Mouse (Mus musculus) liver, embryonic 14.5 days (tissue): ENCODE results near the gene Fam234b. TPM values are rescaled to one million over a fixed set of nuclear protein-coding genes. Genes with fewer than 3 reads are reported as not detected.

Experiments
- ATAC-seq: fragments of 200-750 bp; cut with Nextera tagmentation; 2 replicates; pipeline ENCODE4 v1.8.0; 2017; ENCODE audit warnings: moderate number of reproducible peaks, mild to moderate bottlenecking, moderate library complexity; ENCODE audit not compliant: insufficient read depth
- DNase-seq, 3 experiments: peaks; one replicate each; pipeline ENCODE4 v3.0.0-alpha.2; 2012 to 2013; ENCODE audit warnings: low read depth in 3 of 3, low spot score in 3 of 3
- H3K27ac ChIP-seq: fragments of 300-500 bp; sonication (generic); 2 replicates; pipeline ENCODE4 v1.5.1; 2014; ENCODE audit warnings: moderate library complexity, mild to moderate bottlenecking, control low read depth, inconsistent platforms
- H3K27me3 ChIP-seq: fragments of 300-500 bp; sonication (generic); 2 replicates; pipeline ENCODE4 v1.6.1; 2014; ENCODE audit warnings: mild to moderate bottlenecking, low read length, moderate library complexity; ENCODE audit not compliant: control insufficient read depth, insufficient read depth
- H3K36me3 ChIP-seq: fragments of 300-500 bp; sonication (generic); replicated peaks from 2 replicates; pipeline ENCODE4 v1.6.1; 2014; ENCODE audit warnings: low read depth; ENCODE audit not compliant: control insufficient read depth, insufficient read depth
- H3K4me1 ChIP-seq, 2 experiments: fragments of 200-500 bp in 1 of 2; fragments of 300-500 bp in 1 of 2; sonication (generic) in 1 of 2; replicated peaks; 2 replicates each; pipeline ENCODE4 v1.6.1; 2012 to 2014; ENCODE audit warnings: antibody characterized with exemption in 1 of 2, inconsistent platforms in 1 of 2, low read length in 1 of 2; ENCODE audit not compliant: control insufficient read depth in 2 of 2, insufficient read depth in 2 of 2
- H3K4me2 ChIP-seq: fragments of 300-500 bp; sonication (generic); 2 replicates; pipeline ENCODE4 v1.6.1; 2014; ENCODE audit warnings: low read depth, mild to moderate bottlenecking, control low read depth, moderate library complexity
- H3K4me3 ChIP-seq, 2 experiments: fragments of 200-500 bp in 1 of 2; fragments of 300-500 bp in 1 of 2; sonication (generic) in 1 of 2; 2 replicates each; pipeline ENCODE4 v1.5.1; 2012 to 2014; ENCODE audit warnings: low read depth in 2 of 2, low read length in 2 of 2, mild to moderate bottlenecking in 2 of 2, control low read depth in 1 of 2, inconsistent platforms in 1 of 2, moderate library complexity in 1 of 2; ENCODE audit not compliant: insufficient read depth in 1 of 2
- H3K9ac ChIP-seq: fragments of 300-500 bp; sonication (generic); replicated peaks from 2 replicates; pipeline ENCODE4 v1.6.1; 2014; ENCODE audit warnings: mild to moderate bottlenecking, control low read depth, moderate library complexity
- H3K9me3 ChIP-seq: fragments of 300-500 bp; sonication (generic); 2 replicates; pipeline ENCODE4 v1.6.1; 2016; ENCODE audit warnings: low read length, mixed read lengths; ENCODE audit not compliant: control insufficient read depth
- CTCF ChIP-seq: IDR thresholded peaks from 2 replicates; pipeline ENCODE4 v1.5.1; 2016; ENCODE audit warnings: antibody characterized with exemption, low read depth, control low read depth
- EP300 ChIP-seq: IDR thresholded peaks from 2 replicates; pipeline ENCODE4 v1.6.1; 2016; ENCODE audit warnings: antibody characterized with exemption, low read depth
- WGBS: fragments of 180-500 bp; shearing (Covaris S2); extraction: QIAGEN DNeasy Blood & Tissue Kit; methylation state at CpG from one replicate; pipeline ENCODE4 v1.1.7; 2014; ENCODE audit not compliant: insufficient replicate concordance; 5-methylcytosine and 5-hydroxymethylcytosine counted together
- polyA plus RNA-seq, 2 experiments: library from polyadenylated mRNA; depleted of rRNA in 1 of 2; stranded (reverse) in 1 of 2; unstranded in 1 of 2; fragments of >200 nt; fragmentation: Nextera tagmentation in 1 of 2; extraction: Ambion mirVana in 1 of 2; gene quantifications; 2 replicates each; pipeline versions ENCODE4 v1.2.1 to v1.2.3; 2012 to 2014

Gene Fam234b
- polyA plus RNA-seq, 2 experiments: 18.7 to 27.8 TPM

DNA sequence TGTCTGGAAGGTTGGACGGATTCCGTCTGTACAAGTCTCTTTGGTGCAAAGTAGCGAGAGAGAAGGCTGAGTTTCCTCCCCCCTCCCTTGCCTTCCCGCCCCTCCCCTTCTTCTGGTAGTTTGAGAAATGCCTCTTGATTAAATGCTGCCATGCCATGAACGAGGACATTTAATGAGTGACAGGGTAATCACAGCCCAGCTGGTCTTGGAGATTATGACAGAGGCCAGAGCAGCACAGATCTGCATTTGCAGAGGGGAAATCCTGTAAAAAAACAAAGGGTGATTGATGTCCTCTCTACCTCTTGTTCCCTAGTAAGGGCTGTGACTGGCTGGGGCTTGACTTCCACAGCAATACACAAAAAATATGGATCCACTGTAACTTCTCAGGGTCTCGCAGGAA, 50.1 kb downstream of the Fam234b start:
- Histone ChIP-seq H3K9ac (no peak overlapping the region), H3K4me2 (no peak overlapping the region), H3K9me3 (no peaks in the 10 kb centered on the region), H3K36me3 (no peaks in the 10 kb centered on the region), H3K4me1 (peaks cover 0 to 6% of the 10 kb centered on the region in 2 experiments; a peak in 2 of 4 replicates), H3K27ac (no peak overlapping the region), H3K27me3 (peaks cover 15% of the 10 kb centered on the region; the same call in 1 of the 2 replicates), H3K4me3 (no peak overlapping the region)
- DNase-seq (no peak), ATAC-seq (no peak)
- TF ChIP-seq EP300 (no peak), CTCF (no peak)
- WGBS: 34% methylated on average over 6 of the region's 6 CpGs

DNA sequence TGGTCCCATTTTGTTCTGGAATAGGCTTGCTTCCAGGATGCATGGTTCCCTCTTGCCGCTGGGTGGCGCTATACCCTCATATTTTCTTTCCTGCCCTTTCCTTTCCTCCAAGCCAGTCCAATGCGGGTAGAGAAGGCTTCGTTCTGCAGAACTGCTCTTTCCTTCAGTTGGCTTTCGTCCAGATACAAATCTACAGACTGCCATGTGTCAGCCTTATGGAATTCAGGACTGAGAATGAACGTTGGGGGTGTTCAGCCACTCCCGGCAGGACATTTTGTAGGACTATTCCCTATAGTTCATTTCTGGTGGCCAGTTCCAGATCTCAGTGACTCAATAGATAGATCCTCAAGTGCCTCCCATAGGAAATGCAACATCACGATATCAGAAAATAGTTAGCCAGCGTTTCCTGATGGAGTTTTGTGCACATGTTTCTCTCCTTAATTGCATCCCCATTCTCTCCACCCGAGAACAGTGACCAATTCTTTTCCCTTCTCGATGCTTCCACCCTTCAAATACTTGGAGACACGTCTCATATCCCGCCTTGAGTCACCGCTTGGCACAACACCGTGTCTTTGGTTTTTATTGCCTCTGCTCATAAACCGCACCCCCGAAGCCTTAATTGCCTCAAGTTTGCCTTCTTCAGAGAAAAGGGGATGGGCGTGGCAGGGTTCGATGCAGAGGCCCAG, 52.2 kb downstream of the Fam234b start:
- H3K27ac ChIP-seq: no peak overlapping the region
- WGBS: 31% methylated on average over 19 of the region's 19 CpGs
- H3K9ac ChIP-seq: no peak overlapping the region
- H3K4me3 ChIP-seq: no peak overlapping the region
- peaks cover 15% of the 10 kb centered on the region; the same call in 1 of the 2 replicates for H3K27me3 ChIP-seq
- H3K4me2 ChIP-seq: no peak overlapping the region
- TF ChIP-seq CTCF (peak; percentile 83), EP300 (no peak)
- no peaks in the 10 kb centered on the region for H3K36me3 ChIP-seq
- ATAC-seq: no peak
- H3K9me3 ChIP-seq: no peaks in the 10 kb centered on the region
- peaks cover 0 to 6% of the 10 kb centered on the region in 2 experiments; a peak in 2 of 4 replicates for H3K4me1 ChIP-seq
- no peak for DNase-seq

DNA sequence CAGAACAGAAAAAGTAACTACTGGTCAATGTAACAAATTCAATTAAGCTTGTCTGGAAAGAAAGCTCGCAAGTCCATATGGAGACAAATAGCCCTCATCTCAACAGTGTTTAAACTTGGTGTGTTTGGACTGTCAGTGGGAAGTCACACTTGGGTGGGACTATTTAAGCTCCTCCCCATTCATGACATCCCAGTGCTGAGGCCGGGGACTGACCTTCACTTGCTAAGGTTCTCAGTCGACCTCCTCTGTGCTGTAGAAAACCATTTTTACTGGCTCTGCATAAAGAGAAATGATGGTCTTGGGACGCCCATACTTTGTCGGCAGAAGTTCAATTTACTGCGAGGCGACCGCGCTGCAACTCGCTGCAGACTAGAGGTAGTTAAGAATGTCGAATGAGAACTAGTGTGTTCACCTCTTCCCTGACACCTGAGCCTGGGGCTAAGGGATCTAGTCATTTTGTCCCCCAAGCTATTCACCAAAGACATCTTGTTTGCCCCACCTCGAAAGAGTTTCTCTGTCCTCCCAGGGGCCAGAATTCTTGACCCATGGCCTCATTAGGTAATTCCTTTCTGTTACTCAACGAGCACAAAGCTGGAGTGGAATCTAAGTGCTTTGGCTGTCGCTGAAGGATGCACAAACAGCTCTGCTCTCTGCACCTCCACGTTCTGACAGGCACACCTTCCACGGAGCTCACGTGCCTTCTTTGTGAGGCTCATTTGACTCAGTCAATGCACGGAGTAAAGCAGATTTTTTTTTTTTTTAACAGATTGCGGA, 53.3 kb downstream of the Fam234b start:
- H3K36me3 ChIP-seq: no peaks in the 10 kb centered on the region
- H3K4me3 ChIP-seq: no peak overlapping the region
- DNase-seq: no peak
- no peaks in the 10 kb centered on the region for H3K9me3 ChIP-seq
- TF ChIP-seq CTCF: no peak
- no peak for TF ChIP-seq EP300
- peaks cover 0 to 6% of the 10 kb centered on the region in 2 experiments; a peak in 2 of 4 replicates for H3K4me1 ChIP-seq
- H3K27me3 ChIP-seq: peaks cover 15% of the 10 kb centered on the region; the same call in 1 of the 2 replicates
- H3K4me2 ChIP-seq: no peak overlapping the region
- 56% methylated on average over 19 of the region's 19 CpGs for WGBS
- no peak for ATAC-seq
- no peak overlapping the region for H3K9ac ChIP-seq
- no peak overlapping the region for H3K27ac ChIP-seq

DNA sequence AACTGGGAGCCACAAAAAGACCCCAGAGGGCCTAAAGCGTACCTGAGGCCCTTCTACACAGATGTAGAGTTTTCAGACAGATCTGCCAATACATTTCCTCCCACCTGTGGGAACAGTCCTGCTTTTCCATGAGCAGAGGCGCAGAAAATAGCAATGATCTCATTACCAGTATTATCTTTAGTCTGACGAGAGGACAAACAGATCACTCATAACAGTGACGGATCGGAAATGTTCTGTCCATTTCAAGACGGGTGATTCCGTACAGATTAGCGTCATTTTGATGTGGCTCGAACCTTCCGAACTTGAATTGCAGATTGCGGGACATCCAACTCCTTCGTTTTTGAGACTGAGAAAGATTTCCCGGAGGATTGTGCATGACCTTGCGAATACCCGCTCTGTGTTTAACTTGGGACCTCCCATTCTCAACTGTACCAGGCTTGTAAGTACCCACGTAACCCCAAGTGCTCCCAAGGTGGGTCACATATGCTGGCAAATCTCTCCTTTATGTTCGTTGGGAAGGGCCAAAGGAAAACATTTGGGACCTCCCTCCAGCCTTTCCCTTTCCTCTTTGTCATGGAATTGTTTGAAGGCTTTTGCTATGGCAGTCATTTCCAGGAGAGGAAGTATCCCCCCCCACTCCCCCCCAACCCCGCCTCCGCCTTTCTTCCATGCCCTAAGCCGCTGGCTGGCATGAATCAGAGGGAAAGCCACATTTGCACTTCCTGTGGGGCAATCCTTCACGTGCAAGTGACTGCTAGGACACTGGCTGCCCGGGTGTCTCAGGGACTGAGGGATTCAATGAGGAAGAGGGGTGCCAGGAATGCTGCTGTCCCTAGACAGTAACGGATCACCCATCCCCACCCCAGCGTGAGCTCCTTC, 54.3 kb downstream of the Fam234b start:
- Histone ChIP-seq H3K9me3 (no peaks in the 10 kb centered on the region), H3K36me3 (no peaks in the 10 kb centered on the region), H3K4me1 (peaks cover 0 to 6% of the 10 kb centered on the region in 2 experiments; a peak in 2 of 4 replicates), H3K4me3 (no peak overlapping the region), H3K27me3 (peaks cover 15% of the 10 kb centered on the region; the same call in 1 of the 2 replicates), H3K9ac (no peak overlapping the region), H3K27ac (no peak overlapping the region), H3K4me2 (no peak overlapping the region; the same call in 1 of the 2 replicates)
- no peak for DNase-seq
- 41% methylated on average over 24 of the region's 24 CpGs for WGBS
- no peak for ATAC-seq
- TF ChIP-seq CTCF: no peak
- no peak for TF ChIP-seq EP300
